Mouse (Mus musculus): ENCODE data around the gene Rnf208. TPM values are rescaled to one million over a fixed set of nuclear protein-coding genes. Genes with fewer than 3 reads are reported as not detected.

The Rnf208 gene
- polyA plus RNA-seq, 1 experiment, result 0.59 TPM

DNA sequence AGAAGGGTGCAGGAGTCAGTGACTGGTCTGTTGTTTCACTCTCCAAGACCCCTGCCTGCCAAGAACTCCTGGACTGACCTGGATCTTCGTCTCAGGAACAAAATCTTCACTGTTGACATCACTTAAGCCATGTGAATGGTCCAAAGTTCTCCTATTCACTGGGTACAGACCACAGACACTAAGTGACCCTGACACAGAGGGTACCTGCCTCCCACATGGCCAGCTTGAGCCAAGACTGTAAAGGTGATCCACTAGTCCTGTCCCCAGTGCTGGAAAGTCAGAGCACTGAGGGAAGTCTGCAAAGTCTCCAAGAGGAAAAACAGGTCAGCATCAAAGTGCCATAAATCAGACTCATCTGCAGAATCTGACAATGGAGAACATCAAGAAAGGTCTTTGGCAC lies 34.5 kb upstream of the Rnf208 start:
- Histone ChIP-seq H3K4me2 (ENCODE audit: low read depth) (no peak overlapping the region), H3K27me3 (ENCODE audit: control insufficient read depth, insufficient read depth, insufficient read length) (no peaks in the 10 kb centered on the region), H3K4me3 (no peak overlapping the region), H3K36me3 (ENCODE audit: control insufficient read depth, insufficient read depth) (peaks cover 21% of the 10 kb centered on the region), H3K79me2 (ENCODE audit: control insufficient read depth, insufficient read depth) (peaks cover 34% of the 10 kb centered on the region), H3ac (ENCODE audit: control insufficient read depth, insufficient read length) (no peak overlapping the region)
- TF ChIP-seq CEBPB (IDR thresholded peaks at IDR 0.05; ENCODE audit: insufficient read depth, poor library complexity, severe bottlenecking), result no peak
- TF ChIP-seq E2F4 (IDR thresholded peaks at IDR 0.05; ENCODE audit: insufficient read depth), result no peak
- no peak for TF ChIP-seq REST (IDR thresholded peaks at IDR 0.05; ENCODE audit: insufficient read depth, insufficient read length)
- no peak for TF ChIP-seq MAX (IDR thresholded peaks at IDR 0.05; ENCODE audit: low read depth)
- TF ChIP-seq SRF (IDR thresholded peaks at IDR 0.05; ENCODE audit: control insufficient read depth, insufficient read length, low read depth), result no peak
- no peak for TF ChIP-seq TCF3 (IDR thresholded peaks at IDR 0.05; ENCODE audit: insufficient read length, low read depth)
- TF ChIP-seq MYOD1 (IDR thresholded peaks at IDR 0.05; ENCODE audit: control insufficient read depth in 1 of 3, insufficient read length in 2 of 3, low read depth in 2 of 3), result no peak
- TF ChIP-seq TCF12 (IDR thresholded peaks at IDR 0.05; ENCODE audit: insufficient read depth, poor library complexity, severe bottlenecking), result no peak
- TF ChIP-seq POLR2A (IDR thresholded peaks at IDR 0.05; ENCODE audit: insufficient read length, low read depth), result no peak
- TF ChIP-seq POLR2AphosphoS2 (IDR thresholded peaks at IDR 0.05; ENCODE audit: insufficient read length, low read depth), result no peak
- no peak for TF ChIP-seq USF1 (IDR thresholded peaks at IDR 0.05; ENCODE audit: low read depth)
- no peak for TF ChIP-seq MYOG (IDR thresholded peaks at IDR 0.05; ENCODE audit: control insufficient read depth in 1 of 3, insufficient read depth in 1 of 3, insufficient read length in 2 of 3, low read depth in 2 of 3)

DNA sequence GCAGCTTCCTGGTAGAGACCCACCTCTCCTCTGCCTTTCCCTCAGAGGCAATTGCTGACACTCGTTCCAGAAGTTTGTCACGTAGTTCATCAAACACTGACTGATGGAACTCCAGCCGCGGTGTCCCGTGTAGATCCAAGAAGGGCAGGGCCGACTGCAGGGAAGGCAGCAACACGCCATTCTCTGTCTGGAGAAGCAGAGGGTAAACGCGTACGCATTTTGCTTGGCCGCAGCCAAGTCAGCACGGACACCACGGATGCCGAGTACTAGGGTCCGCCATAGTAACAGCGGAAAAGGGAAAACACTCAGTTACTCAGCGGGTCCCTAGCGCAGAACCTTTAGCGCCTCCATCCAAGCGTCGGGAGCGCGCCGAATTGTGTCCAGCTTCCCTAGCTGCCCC lies 31.4 kb upstream of the Rnf208 start:
- H3K27me3 ChIP-seq (ENCODE audit: control insufficient read depth, insufficient read depth, insufficient read length), result no peaks in the 10 kb centered on the region
- peaks cover 9% of the 10 kb centered on the region for H3K36me3 ChIP-seq (ENCODE audit: control insufficient read depth, insufficient read depth)
- peaks cover 34% of the 10 kb centered on the region for H3K79me2 ChIP-seq (ENCODE audit: control insufficient read depth, insufficient read depth)
- TF ChIP-seq MYOD1 (IDR thresholded peaks at IDR 0.05; ENCODE audit: control insufficient read depth in 1 of 3, insufficient read length in 2 of 3, low read depth in 2 of 3) (no peak), MYOG (IDR thresholded peaks at IDR 0.05; ENCODE audit: control insufficient read depth in 1 of 3, insufficient read depth in 1 of 3, insufficient read length in 2 of 3, low read depth in 2 of 3) (no peak), E2F4 (IDR thresholded peaks at IDR 0.05; ENCODE audit: insufficient read depth) (no peak), POLR2A (IDR thresholded peaks at IDR 0.05; ENCODE audit: insufficient read length, low read depth) (no peak), USF1 (IDR thresholded peaks at IDR 0.05; ENCODE audit: low read depth) (no peak), TCF12 (IDR thresholded peaks at IDR 0.05; ENCODE audit: insufficient read depth, poor library complexity, severe bottlenecking) (no peak), POLR2AphosphoS2 (IDR thresholded peaks at IDR 0.05; ENCODE audit: insufficient read length, low read depth) (no peak), SRF (IDR thresholded peaks at IDR 0.05; ENCODE audit: control insufficient read depth, insufficient read length, low read depth) (no peak), TCF3 (IDR thresholded peaks at IDR 0.05; ENCODE audit: insufficient read length, low read depth) (no peak)
- H3K4me2 ChIP-seq (ENCODE audit: low read depth), result peak overlapping the region; percentile 96
- H3K4me3 ChIP-seq, result peak overlapping the region; percentile 96
- peak overlapping the region; percentile 41 for H3ac ChIP-seq (ENCODE audit: control insufficient read depth, insufficient read length)

DNA sequence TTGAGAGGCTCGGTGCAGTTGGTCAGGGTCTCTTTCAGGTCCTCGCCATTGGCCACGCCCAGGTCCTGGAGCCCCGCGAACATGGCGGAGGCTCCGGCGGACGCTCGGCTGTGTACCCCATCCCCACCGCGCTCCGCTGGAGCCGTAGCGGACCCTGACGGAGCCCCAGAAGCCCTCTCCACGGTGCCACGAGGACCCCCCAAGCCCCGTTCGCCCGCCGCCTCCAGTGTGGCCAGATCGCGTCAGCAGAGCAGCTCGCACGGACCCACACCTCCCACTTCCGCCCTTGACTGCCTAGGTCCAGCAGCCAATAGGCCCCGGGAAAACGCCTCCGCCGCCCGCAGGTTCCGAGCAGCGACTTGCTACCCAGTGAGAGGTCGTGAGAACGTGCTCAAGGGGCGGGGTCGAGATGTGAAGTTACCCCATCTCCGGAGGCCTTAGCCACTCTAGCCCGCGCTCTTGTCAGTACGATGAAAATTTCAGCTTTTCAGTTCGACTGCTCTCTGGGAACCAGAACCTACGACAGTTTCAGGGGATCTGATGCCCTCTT lies 30.9 kb upstream of the Rnf208 start, which contains the start of gene Nelfb:
TSS of gene Nelfb (minus strand) at position 369 of the 550 bp plus-strand sequence.
- H3K4me2 ChIP-seq (ENCODE audit: low read depth), result peak within 1 kb of the TSS; percentile 96
- H3ac ChIP-seq (ENCODE audit: control insufficient read depth, insufficient read length), result peak within 1 kb of the TSS; percentile 41
- H3K27me3 ChIP-seq (ENCODE audit: control insufficient read depth, insufficient read depth, insufficient read length), result no peaks in the 10 kb centered on the region
- TF ChIP-seq CEBPB (IDR thresholded peaks at IDR 0.05; ENCODE audit: insufficient read depth, poor library complexity, severe bottlenecking), result no peak
- TF ChIP-seq TCF3 (IDR thresholded peaks at IDR 0.05; ENCODE audit: insufficient read length, low read depth), result no peak
- peak; percentile 90 for TF ChIP-seq POLR2A (IDR thresholded peaks at IDR 0.05; ENCODE audit: insufficient read length, low read depth)
- no peak for TF ChIP-seq SRF (IDR thresholded peaks at IDR 0.05; ENCODE audit: control insufficient read depth, insufficient read length, low read depth)
- no peak for TF ChIP-seq E2F4 (IDR thresholded peaks at IDR 0.05; ENCODE audit: insufficient read depth)
- TF ChIP-seq MYOD1 (IDR thresholded peaks at IDR 0.05; ENCODE audit: control insufficient read depth in 1 of 3, insufficient read length in 2 of 3, low read depth in 2 of 3), result peak in 1 of 3 experiments; percentile 27
- TF ChIP-seq MAX (IDR thresholded peaks at IDR 0.05; ENCODE audit: low read depth), result no peak
- TF ChIP-seq POLR2AphosphoS2 (IDR thresholded peaks at IDR 0.05; ENCODE audit: insufficient read length, low read depth), result peak; percentile 87
- TF ChIP-seq USF1 (IDR thresholded peaks at IDR 0.05; ENCODE audit: low read depth), result no peak
- TF ChIP-seq MYOG (IDR thresholded peaks at IDR 0.05; ENCODE audit: control insufficient read depth in 1 of 3, insufficient read depth in 1 of 3, insufficient read length in 2 of 3, low read depth in 2 of 3), result peak in 1 of 3 experiments; percentile 47
- TF ChIP-seq TCF12 (IDR thresholded peaks at IDR 0.05; ENCODE audit: insufficient read depth, poor library complexity, severe bottlenecking), result no peak
- TF ChIP-seq REST (IDR thresholded peaks at IDR 0.05; ENCODE audit: insufficient read depth, insufficient read length), result no peak
- peaks cover 5% of the 10 kb centered on the region for H3K36me3 ChIP-seq (ENCODE audit: control insufficient read depth, insufficient read depth)
- peaks cover 34% of the 10 kb centered on the region for H3K79me2 ChIP-seq (ENCODE audit: control insufficient read depth, insufficient read depth)
- peak within 1 kb of the TSS; percentile 96 for H3K4me3 ChIP-seq

DNA sequence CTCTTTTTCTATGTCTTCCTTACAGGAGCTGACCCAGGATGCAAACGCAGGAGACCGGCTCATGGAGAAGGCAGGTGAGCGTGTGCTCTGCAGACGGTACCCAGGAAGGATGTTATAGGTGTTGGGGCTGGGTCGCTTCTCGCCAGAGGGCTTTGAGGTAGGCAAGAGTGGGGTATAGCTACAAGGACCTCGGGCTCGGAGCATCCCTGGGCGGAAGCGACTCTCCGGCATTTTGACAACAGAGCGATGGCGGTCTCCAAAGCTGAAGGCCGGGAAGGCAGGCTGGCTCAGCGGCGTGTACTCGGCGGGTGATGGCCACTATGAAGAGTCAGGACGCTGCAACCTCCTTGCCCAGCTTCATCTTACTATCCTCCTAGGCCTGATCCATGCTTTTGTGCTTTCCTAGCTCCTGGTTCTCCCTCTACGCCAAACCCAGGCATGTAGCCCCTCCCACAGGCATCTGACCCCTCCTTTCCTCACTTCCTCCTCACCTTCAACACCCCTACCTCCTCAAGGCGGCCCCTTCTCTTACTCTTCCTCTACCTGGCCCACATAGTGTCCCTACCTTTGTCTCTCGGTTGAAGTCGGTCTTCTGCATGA lies 28.7 kb upstream of the Rnf208 start:
- no peak overlapping the region for H3K4me2 ChIP-seq (ENCODE audit: low read depth)
- no peaks in the 10 kb centered on the region for H3K36me3 ChIP-seq (ENCODE audit: control insufficient read depth, insufficient read depth)
- H3K4me3 ChIP-seq, result no peak overlapping the region
- TF ChIP-seq USF1 (IDR thresholded peaks at IDR 0.05; ENCODE audit: low read depth), result no peak
- TF ChIP-seq MAX (IDR thresholded peaks at IDR 0.05; ENCODE audit: low read depth), result no peak
- TF ChIP-seq MYOD1 (IDR thresholded peaks at IDR 0.05; ENCODE audit: control insufficient read depth in 1 of 3, insufficient read length in 2 of 3, low read depth in 2 of 3), result no peak
- TF ChIP-seq REST (IDR thresholded peaks at IDR 0.05; ENCODE audit: insufficient read depth, insufficient read length), result no peak
- TF ChIP-seq POLR2AphosphoS2 (IDR thresholded peaks at IDR 0.05; ENCODE audit: insufficient read length, low read depth), result no peak
- no peak for TF ChIP-seq POLR2A (IDR thresholded peaks at IDR 0.05; ENCODE audit: insufficient read length, low read depth)
- no peak for TF ChIP-seq E2F4 (IDR thresholded peaks at IDR 0.05; ENCODE audit: insufficient read depth)
- TF ChIP-seq TCF12 (IDR thresholded peaks at IDR 0.05; ENCODE audit: insufficient read depth, poor library complexity, severe bottlenecking), result no peak
- no peak for TF ChIP-seq CEBPB (IDR thresholded peaks at IDR 0.05; ENCODE audit: insufficient read depth, poor library complexity, severe bottlenecking)
- TF ChIP-seq TCF3 (IDR thresholded peaks at IDR 0.05; ENCODE audit: insufficient read length, low read depth), result no peak
- no peak for TF ChIP-seq MYOG (IDR thresholded peaks at IDR 0.05; ENCODE audit: control insufficient read depth in 1 of 3, insufficient read depth in 1 of 3, insufficient read length in 2 of 3, low read depth in 2 of 3)
- no peak for TF ChIP-seq SRF (IDR thresholded peaks at IDR 0.05; ENCODE audit: control insufficient read depth, insufficient read length, low read depth)
- no peaks in the 10 kb centered on the region for H3K27me3 ChIP-seq (ENCODE audit: control insufficient read depth, insufficient read depth, insufficient read length)
- peaks cover 20% of the 10 kb centered on the region for H3K79me2 ChIP-seq (ENCODE audit: control insufficient read depth, insufficient read depth)
- no peak overlapping the region for H3ac ChIP-seq (ENCODE audit: control insufficient read depth, insufficient read length)

Measured in myocyte (in vitro differentiated cells).